Mouse (Mus musculus) intestine, embryonic 16.5 days (tissue): ENCODE measurements around the gene Gm20388. TPM values are rescaled to one million over a fixed set of nuclear protein-coding genes. Genes with fewer than 3 reads are reported as not detected.

ENCODE experiments used
- ATAC-seq: fragments of 200-750 bp; cut with Nextera tagmentation; 2 replicates; pipeline ENCODE4 v1.8.0; 2017; ENCODE audit warnings: moderate TSS enrichment, moderate library complexity
- H3K27ac ChIP-seq: fragments of 300-500 bp; sonication (generic); 2 replicates; pipeline ENCODE4 v1.5.1; 2014; ENCODE audit warnings: mild to moderate bottlenecking, low read length
- H3K27me3 ChIP-seq: fragments of 300-500 bp; sonication (generic); replicated peaks from 2 replicates; pipeline ENCODE4 v1.6.1; 2014; ENCODE audit warnings: low read length, control low read depth, mixed read lengths; ENCODE audit not compliant: control insufficient read depth, insufficient read depth
- H3K36me3 ChIP-seq: fragments of 300-500 bp; sonication (generic); 2 replicates; pipeline ENCODE4 v1.6.1; 2014; ENCODE audit warnings: low read length, control low read depth; ENCODE audit not compliant: control insufficient read depth, insufficient read depth
- H3K4me1 ChIP-seq: fragments of 300-500 bp; sonication (generic); 2 replicates; pipeline ENCODE4 v1.6.1; 2014; ENCODE audit warnings: low read length, control low read depth, mixed read lengths; ENCODE audit not compliant: control insufficient read depth, insufficient read depth
- H3K4me2 ChIP-seq: fragments of 300-500 bp; sonication (generic); 2 replicates; pipeline ENCODE4 v1.6.1; 2014; ENCODE audit warnings: low read depth, low read length, control low read depth
- H3K4me3 ChIP-seq: fragments of 300-500 bp; sonication (generic); 2 replicates; pipeline ENCODE4 v1.5.1; 2014; ENCODE audit warnings: mild to moderate bottlenecking, low read length
- H3K9ac ChIP-seq: fragments of 300-500 bp; sonication (generic); 2 replicates; pipeline ENCODE4 v1.6.1; 2014; ENCODE audit warnings: low read depth, low read length
- H3K9me3 ChIP-seq: fragments of 300-500 bp; sonication (generic); 2 replicates; pipeline ENCODE4 v1.6.1; 2016; ENCODE audit warnings: low read length, control low read depth; ENCODE audit not compliant: control insufficient read depth
- WGBS: fragments of 180-500 bp; shearing (Covaris S2); extraction: QIAGEN DNeasy Blood & Tissue Kit; methylation state at CpG from one replicate; pipeline ENCODE4 v1.1.7; 2014; 5-methylcytosine and 5-hydroxymethylcytosine counted together
- polyA plus RNA-seq: library from polyadenylated mRNA; unstranded; fragments of >200 nt; fragmentation: Nextera tagmentation; extraction: Ambion mirVana; gene quantifications from 2 replicates; pipeline ENCODE4 v1.2.1, GENCODE M21; 2015

Gene Gm20388
- polyA plus RNA-seq, 1 experiment from 2014 or later: 5.8 TPM

DNA sequence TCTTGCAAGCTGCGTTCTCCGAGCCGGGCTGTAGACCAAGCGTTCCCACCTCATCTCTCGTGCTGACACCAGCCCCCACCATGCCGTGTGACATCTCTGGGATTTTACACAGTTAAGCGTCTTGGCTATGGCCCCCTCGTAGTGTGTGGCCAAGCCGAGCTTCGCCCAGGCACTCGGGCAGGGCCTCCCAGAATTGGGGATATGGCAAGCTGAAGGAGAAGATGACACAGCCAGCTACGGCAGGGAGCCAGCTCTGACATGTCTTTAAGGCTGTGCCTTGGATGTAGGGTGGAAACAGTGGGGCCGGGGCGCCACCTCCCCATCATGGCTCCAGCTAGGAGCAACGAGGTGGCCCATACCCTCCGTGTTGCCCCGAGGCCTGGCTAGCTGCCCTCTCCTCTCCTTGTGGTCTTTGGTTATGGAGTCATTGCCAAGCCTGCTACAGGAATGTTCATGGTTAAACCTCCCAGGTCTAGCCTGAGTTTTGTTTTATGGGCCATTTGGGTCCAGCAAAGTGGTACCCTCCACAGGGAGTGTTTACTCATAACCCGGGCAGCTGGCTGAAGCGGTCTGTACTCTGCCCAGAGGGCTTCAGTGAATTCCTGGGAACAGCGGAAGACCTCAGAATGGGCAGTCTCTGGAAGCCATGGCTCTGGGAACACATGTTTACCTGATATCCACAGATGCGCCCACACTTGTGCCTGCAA is 406.6 kb downstream of the Gm20388 start:
- no peak overlapping the region for H3K27ac ChIP-seq
- no peak overlapping the region for H3K4me3 ChIP-seq
- no peaks in the 10 kb centered on the region for H3K27me3 ChIP-seq
- peaks cover 9% of the 10 kb centered on the region; the same call in 1 of the 2 replicates for H3K4me1 ChIP-seq
- no peak for ATAC-seq
- H3K9ac ChIP-seq: no peak overlapping the region; the same call in 1 of the 2 replicates
- no peaks in the 10 kb centered on the region for H3K36me3 ChIP-seq
- no peaks in the 10 kb centered on the region for H3K9me3 ChIP-seq
- 86% methylated on average over 21 of the region's 21 CpGs for WGBS
- no peak overlapping the region for H3K4me2 ChIP-seq

DNA sequence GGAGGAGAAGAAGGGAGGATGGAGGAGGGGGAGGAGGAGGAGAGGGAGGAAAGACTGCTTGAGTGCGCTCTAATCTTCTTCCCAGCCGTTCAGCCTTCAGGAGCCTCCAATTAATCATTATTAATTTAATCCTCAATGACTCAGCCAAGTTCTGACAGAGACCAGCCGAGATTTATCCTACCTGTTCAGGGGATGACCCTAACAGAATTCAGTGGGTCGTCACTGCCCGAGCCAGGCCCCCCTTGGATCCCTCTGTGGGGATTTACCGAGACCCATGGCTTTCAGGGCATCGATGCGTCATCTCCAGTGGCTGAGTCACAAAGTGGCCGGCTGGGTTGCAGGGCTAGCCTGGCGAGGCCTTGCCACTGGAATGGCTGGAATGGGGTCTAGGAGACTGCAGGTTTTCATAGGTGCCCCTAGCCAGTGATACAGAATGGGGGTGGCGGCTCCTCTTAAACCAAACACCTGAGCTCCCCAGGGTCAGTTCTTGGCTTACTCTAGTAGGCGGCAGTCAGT is 407.9 kb downstream of the Gm20388 start:
- H3K4me1 ChIP-seq: peaks cover 21% of the 10 kb centered on the region
- no peaks in the 10 kb centered on the region for H3K36me3 ChIP-seq
- no peaks in the 10 kb centered on the region for H3K9me3 ChIP-seq
- WGBS: 65% methylated on average over 12 of the region's 12 CpGs
- H3K4me3 ChIP-seq: no peak overlapping the region
- no peak overlapping the region for H3K4me2 ChIP-seq
- ATAC-seq: no peak
- H3K27me3 ChIP-seq: no peaks in the 10 kb centered on the region
- no peak overlapping the region for H3K9ac ChIP-seq
- H3K27ac ChIP-seq: no peak overlapping the region

DNA sequence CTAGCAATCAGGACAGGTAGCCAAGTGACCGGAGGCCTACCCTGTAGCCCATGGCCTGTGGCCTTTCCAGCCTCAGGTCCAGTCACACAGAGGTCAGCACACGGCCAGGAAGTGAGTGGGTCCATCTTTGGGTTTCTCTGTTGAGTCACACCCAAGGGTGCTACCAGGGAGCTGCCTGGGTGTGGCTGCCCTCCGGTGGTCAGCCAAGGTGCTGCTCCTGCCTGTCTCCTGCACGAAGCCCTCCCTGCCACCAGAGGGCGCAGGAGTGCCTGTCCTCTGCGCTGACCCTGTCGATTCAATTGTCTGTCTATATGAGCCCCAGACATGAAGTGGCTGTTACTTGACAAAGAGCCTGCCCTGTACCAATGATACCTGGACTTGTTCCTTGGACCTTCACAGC is 408.8 kb downstream of the Gm20388 start:
- Histone ChIP-seq H3K4me3 (no peak overlapping the region), H3K9me3 (no peaks in the 10 kb centered on the region), H3K4me1 (peaks cover 23% of the 10 kb centered on the region), H3K27me3 (no peaks in the 10 kb centered on the region), H3K9ac (no peak overlapping the region), H3K27ac (no peak overlapping the region), H3K36me3 (no peaks in the 10 kb centered on the region), H3K4me2 (no peak overlapping the region)
- 24% methylated on average over 7 of the region's 7 CpGs for WGBS
- ATAC-seq: peak; percentile 46

DNA sequence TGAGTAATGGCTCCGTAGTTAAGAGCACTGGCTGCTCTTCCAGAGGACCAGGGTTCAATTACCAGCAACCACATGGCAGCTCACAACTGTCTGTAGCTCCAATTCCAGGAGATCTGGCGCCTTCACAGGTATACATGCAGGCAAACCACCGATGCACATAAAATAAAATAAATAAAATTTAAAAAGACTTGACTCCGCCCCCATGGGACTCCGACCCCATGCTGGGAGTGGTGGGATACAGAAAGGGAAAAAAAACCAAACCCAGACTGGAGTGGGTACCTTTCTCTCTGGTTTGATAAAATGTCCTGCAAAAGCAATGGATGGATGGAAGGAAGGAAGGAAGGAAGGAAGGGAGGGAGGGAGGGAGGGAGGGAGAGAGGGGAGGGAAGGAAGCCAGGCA is 409.5 kb downstream of the Gm20388 start:
- WGBS: 82% methylated on average over 5 of the region's 5 CpGs
- Histone ChIP-seq H3K27ac (no peak overlapping the region), H3K9me3 (no peaks in the 10 kb centered on the region), H3K27me3 (no peaks in the 10 kb centered on the region), H3K36me3 (no peaks in the 10 kb centered on the region), H3K9ac (no peak overlapping the region), H3K4me1 (peaks cover 28% of the 10 kb centered on the region), H3K4me2 (no peak overlapping the region), H3K4me3 (no peak overlapping the region)
- ATAC-seq: no peak

DNA sequence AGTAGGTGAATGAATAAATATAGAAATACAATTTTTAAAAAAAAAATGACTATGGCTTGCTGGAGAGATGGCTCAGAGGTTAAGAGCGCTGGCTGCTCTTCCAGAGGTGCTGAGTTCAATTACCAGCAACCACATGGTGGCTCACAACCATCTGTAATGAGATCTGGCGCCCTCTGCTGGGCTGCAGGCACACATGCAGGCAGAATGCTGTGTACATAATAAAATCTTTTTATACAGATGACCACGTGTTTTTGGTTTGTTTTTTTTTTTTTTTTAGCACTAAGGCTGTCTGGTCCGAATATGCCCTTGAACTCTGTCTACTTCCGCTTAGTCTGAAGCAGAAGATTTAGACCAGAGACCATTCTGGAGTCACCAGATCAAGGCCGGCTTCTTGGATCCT is 411.1 kb downstream of the Gm20388 start:
- Histone ChIP-seq H3K4me3 (no peak overlapping the region), H3K4me2 (no peak overlapping the region), H3K9ac (no peak overlapping the region), H3K9me3 (no peaks in the 10 kb centered on the region), H3K36me3 (no peaks in the 10 kb centered on the region), H3K4me1 (peaks cover 26% of the 10 kb centered on the region), H3K27ac (no peak overlapping the region), H3K27me3 (no peaks in the 10 kb centered on the region)
- no peak for ATAC-seq
- WGBS: 55% methylated on average over 6 of the region's 6 CpGs

DNA sequence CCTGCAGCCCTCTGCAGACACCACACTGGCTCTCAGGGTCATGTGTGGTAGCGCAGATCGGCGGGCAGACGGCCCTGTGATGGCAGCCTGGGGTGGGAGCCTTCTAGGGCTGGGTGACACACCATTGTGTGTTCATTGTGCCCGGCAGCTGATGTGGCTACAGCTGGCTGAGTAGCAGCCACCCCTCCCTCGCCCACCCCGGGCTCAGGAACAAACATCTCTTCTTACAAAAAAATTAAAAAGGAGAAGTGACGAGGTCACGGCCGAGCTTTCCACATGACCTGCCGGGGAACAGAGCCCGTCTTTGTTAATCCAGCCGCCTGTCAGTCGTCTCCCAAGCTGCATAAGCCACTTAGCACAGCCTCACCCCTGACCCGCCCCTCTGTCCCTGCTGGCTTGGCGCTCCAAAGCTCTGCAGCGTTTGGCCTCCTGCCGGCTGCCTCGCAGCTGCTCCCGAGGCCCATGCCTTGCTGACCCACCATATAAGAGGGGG is 412.4 kb downstream of the Gm20388 start:
- Histone ChIP-seq H3K27ac (no peak overlapping the region), H3K4me3 (no peak overlapping the region), H3K36me3 (no peaks in the 10 kb centered on the region), H3K27me3 (no peaks in the 10 kb centered on the region), H3K4me1 (peaks cover 26% of the 10 kb centered on the region), H3K4me2 (no peak overlapping the region), H3K9me3 (no peaks in the 10 kb centered on the region), H3K9ac (peak overlapping the region; percentile 45; the same call in 1 of the 2 replicates)
- ATAC-seq: peak; percentile 45; the same call in 1 of the 2 replicates
- WGBS: 18% methylated on average over 20 of the region's 20 CpGs

DNA sequence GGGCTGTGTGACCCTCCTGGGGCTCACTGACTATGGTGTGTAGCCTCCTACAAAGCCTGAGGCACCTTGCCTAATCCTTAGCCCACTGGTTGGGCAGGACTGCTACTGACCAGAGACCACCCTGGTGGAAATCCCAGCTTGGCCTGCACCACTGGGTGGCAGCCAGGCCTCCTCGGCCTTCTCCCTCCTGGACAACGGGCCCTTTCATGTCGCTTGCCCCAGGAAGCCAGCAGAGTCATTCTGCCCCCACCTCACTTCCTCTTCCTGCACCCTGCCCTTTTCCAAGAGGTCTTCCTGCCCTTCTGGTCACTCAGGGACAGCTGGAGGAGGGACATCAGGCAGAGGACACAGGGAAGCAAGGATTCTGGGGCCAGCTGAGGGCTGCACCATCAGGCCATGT is 413.9 kb downstream of the Gm20388 start:
- WGBS: 37% methylated on average over 3 of the region's 3 CpGs

DNA sequence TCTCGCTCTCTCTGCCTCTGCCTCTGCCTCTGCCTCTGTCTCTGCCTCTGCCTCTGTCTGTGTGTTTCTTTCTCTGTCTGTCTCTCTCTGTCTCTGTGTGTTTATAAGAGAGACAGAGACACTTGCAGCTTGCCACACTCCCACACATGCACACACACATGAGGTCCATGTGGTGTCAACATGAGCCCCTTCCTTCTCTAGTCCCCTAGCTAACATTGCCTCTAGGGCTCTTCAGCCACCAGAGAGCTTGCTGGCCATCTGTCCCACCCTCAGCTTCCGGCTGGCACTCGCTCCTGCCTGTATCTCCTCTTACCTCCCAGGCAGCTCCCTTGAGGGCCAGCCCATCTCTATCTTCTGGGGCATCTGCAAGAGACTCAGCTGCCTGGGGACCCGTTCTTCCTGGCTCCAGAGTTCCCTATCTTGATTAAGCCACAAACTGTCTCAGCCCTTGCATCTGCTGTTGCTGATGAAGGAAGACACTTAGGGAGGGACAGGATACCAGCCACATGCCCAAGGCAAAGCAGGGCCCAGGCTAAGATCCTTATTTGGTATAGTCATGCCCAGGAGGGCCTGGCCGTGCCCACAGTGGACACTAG is 414.6 kb downstream of the Gm20388 start:
- Histone ChIP-seq H3K9ac (no peak overlapping the region), H3K27me3 (no peaks in the 10 kb centered on the region), H3K4me3 (no peak overlapping the region), H3K9me3 (no peaks in the 10 kb centered on the region), H3K4me1 (peaks cover 23% of the 10 kb centered on the region), H3K27ac (no peak overlapping the region), H3K36me3 (no peaks in the 10 kb centered on the region), H3K4me2 (no peak overlapping the region)
- 77% methylated on average over 5 of the region's 5 CpGs for WGBS
- ATAC-seq: no peak

More for the DNA sequence above, 413.9 kb downstream of the Gm20388 start:
- no peaks in the 10 kb centered on the region for H3K36me3 ChIP-seq
- H3K4me1 ChIP-seq: peaks cover 27% of the 10 kb centered on the region
- peak overlapping the region; percentile 40; the same call in 1 of the 2 replicates for H3K9ac ChIP-seq
- no peak overlapping the region for H3K4me3 ChIP-seq
- H3K9me3 ChIP-seq: no peaks in the 10 kb centered on the region
- ATAC-seq: no peak
- H3K27ac ChIP-seq: no peak overlapping the region
- H3K27me3 ChIP-seq: no peaks in the 10 kb centered on the region
- no peak overlapping the region for H3K4me2 ChIP-seq

DNA sequence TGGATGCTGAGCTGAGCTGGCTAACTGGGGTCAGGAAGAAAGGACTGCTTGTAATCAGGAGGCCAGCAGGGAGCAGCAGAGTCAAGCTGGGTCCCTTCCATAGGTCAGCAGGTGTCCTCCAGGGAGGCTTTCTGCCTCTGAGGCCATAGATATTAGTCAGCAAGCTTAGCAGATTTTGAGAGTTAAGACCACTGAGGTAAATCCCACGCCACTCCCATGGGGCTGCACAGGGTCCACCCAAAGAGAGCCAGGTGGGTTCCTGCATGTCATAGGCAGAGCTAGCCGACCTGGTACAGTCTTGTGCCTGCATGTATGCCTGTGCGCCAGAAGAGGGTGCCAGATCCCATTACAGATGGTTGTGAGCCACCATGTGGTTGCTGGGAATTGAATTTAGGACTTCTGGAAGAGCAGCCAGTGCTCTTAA is 416.5 kb downstream of the Gm20388 start:
- no peak overlapping the region for H3K27ac ChIP-seq
- H3K27me3 ChIP-seq: no peaks in the 10 kb centered on the region
- H3K4me2 ChIP-seq: no peak overlapping the region
- 58% methylated on average over 3 of the region's 3 CpGs for WGBS
- peaks cover 27% of the 10 kb centered on the region for H3K4me1 ChIP-seq
- H3K9ac ChIP-seq: no peak overlapping the region
- no peak for ATAC-seq
- no peak overlapping the region for H3K4me3 ChIP-seq
- H3K9me3 ChIP-seq: no peaks in the 10 kb centered on the region
- no peaks in the 10 kb centered on the region for H3K36me3 ChIP-seq
